Mouse (Mus musculus) layer of hippocampus, adult 9-10 months (tissue): ENCODE measurements around the gene Olfr220.

ENCODE experiments used
- DNase-seq: peaks from one replicate; pipeline ENCODE4 v3.0.0; 2022; ENCODE audit warnings: low spot score

Gene Olfr220

DNA sequence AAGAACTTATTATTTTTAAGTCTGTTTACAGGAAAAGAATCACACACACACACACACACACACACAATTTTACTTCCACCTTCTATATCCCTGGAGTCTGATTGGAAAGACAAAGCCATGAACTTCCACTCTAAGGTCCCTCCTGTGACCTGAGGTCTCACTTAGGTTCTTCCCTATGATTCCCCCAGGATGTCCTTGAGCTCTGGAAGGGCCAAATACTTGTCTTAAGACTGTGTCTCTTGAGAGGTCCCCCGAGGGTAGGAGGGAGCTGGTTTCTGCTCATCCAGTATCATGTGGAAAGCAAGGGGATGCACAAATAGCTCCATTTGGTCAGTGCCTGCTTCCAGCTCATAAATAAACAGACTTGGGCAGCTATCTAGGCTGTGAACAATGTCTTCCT, at the start of gene Olfr220:
Olfr220 (plus strand) TSS at position 301 of the 400 bp plus-strand sequence.
- no peak for DNase-seq

DNA sequence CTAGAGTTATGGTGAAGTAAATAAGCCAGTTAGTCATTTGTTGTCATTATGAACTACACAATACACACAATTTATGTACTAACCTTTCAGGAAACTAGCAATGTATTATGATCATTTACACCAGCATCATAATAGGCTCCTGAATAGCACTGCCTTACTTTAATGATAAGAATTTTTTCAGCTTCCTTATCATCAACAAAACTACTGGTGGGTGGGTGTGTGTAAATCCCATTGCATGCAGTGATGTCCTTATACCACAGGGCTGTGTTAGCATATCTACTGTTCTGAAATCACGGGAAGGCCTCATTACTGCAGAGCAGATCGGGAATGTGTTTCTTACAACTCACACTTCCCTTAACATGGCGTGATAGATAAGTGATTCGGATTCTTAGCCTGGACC, 18.9 kb upstream of the Olfr220 start:
- no peak for DNase-seq

DNA sequence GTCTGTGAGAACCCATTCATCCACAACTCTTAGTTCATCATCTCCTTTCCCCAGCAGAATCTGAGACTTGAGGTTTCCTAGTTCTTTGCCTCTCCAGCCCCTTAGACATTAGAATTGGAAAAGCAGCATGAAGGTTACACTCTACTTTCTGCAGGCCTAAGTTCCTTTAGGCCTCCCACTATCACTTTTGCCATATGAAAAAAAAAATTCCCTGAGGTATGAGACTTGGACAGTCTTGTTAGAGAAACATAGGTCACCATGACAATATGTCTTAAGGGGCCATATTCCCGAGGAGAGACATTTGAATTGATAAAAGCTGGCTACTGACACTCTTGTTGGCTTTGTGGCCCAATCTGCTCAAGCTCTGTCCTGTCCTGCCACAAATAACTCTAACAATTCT, 18.1 kb upstream of the Olfr220 start, which contains the start of gene Olfr414:
Olfr414 (plus strand) TSS at position 301 of the 400 bp plus-strand sequence.
- DNase-seq, result no peak

DNA sequence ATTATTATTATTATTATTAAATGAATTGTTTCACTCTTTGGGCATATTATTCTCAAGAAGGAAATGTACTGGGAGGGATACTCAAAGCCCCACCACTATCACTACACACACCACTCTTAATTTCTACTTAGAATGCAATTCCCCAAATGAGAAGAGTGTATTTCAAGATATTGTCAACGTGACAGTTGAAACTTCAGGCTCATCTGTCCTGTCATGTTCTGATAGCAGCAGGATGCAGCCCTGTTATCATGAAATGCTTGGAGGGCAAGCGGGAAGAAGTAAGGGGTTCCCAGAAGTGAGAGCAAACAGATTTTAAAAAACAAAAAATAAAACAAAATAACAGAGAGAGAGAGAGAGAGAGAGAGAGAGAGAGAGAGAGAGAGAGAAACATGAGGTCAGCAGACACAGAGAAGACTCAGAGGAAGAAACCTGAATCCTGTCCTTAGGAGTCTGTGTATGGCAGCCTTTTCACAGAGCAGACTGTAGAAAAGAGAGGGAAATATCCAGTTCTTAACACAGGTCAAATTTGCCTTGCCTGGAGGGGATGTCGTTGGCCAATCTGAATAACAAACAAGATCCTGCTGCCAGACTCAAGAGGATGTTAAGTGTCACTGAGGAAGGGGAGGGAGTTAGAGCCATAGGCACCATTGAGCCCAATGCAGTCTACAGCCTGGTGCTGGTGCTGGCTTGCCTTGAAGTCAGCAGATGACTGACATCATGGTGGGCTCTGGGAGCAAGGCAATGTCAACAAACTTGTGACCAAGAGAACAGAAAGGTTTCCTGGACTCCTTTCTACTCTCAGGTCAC, 15.5 kb upstream of the Olfr220 start:
- DNase-seq, result no peak

DNA sequence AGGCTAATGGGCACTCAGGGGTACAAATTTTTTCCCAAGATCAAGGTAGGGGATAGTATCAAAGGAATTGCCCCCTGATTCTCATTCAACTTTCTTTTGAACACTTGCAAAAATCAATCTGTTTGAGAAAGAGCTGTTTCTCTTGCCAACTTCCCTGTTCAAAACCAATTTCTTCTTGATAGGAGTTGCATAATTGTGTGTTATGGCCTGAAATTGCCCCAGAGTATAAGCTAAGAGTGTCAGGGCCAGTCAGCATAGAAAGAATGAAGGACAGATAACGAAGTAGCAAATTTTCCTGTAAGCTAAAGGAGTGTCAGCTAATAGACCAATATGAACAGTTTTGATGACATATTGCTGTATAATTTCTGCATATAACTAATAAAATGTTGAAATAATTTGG, 14.5 kb upstream of the Olfr220 start:
- DNase-seq, result no peak

DNA sequence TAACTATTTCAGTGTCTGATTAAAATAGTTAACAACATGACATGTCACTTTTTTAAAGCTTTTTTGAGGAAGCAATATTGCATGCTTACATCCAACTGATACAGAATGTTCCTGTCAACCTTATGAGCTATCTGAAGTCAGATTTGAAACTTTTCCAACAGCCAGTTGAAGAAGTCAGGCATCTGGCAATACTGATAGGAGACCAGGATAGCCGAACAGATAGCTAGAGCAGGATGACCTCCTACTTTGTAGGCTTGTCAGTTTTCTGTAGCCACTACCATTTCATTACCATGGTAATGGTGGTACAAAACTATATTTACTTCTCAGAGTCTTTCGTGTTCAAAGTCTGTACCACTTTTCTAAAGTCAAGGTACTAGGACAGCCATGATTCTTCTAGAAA, 13.5 kb upstream of the Olfr220 start:
- no peak for DNase-seq

DNA sequence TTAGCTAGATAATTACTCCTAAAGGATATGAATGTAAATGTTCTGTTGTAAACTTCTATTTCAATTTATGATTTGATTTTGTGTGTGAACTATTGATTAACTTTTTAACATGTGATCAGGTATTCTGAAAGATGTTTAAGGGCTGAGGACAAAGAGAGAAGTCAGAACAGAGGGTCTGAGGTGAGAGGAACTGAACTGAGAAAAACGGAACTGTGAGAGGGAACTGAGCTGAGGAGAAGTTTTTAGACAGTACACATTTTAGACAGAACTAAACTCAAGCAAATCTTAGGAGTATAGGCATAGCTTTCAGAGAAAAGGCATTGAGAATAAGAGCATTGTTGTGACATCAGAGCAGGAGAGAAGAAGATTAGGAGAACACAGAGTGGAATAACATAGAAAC, 7.8 kb upstream of the Olfr220 start:
- no peak for DNase-seq

DNA sequence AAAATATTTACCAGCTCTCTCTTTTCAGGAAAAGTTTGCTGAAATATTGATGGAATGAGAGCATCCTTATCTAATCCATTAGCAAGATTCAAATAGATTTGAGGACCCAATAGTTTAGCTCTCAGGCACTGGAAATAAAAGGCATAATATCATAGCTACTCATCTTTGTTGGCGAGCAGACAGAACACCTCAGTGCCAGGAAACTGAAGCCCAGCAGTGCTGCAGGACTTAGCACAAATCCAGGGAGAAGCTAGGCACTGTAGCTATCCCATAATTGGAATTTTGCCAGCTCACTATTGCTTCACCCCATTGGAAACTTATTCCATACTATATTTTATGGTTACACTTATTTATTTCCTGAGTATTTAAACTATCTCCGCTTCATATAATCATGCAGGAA, 13.2 kb downstream of the Olfr220 start:
- no peak for DNase-seq

DNA sequence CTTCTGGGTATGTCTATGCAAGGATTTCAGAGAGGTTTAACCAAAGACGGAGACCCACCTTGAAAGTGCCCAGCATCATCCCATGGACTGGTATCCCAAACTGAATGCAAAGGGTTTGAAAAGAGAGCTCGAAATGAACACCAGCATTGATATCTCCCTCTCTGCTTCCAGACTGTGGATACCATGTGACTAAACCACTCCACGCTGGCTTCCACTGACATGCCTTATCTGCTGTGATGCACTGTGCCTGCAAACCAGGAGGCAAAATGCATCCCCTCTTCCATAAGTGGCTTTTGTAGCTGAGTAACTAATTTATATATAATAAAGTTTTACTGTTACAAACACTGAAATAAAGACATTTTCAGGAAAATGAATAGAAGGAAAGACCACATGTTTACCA, 23.5 kb downstream of the Olfr220 start:
- DNase-seq, result no peak

DNA sequence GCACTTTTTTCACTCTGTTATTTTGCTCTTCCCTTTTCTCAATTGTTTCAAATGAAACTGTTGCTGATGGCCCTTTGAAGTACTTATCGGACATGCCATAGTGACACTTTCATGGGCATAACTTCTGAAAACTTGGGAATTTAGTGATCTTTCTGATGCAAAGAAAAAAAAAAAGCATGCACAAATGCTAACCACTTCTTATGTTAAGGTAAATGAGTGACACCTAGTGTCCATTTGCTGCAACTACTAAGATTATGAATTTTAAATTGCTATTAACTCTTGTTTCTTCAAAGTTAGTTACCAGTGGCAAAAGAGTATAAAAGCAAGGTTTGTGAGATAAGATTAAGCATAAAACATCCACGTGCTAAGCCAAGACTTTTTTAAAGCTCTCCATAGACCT, 24.4 kb downstream of the Olfr220 start:
- DNase-seq, result peak; percentile 26

DNA sequence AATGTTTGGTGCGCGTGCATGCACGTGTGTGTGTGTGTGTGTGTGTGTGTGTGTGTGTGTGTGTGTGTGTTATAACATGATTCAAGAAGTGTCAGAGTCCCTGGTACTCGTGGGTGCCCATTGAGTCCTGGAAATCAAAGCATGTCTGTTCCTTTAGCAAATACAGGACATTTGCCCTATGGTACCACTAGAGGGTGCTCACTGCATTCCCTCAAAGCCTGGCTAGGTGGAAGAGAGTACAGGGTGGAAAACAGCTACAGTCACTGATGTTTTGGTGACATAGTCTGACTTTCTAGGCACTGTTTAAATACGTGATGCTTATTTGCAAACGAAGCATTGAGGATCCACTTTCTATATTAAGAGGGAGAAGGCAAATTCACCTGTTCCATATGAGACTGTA, 27.9 kb downstream of the Olfr220 start:
- DNase-seq, result peak; percentile 58

DNA sequence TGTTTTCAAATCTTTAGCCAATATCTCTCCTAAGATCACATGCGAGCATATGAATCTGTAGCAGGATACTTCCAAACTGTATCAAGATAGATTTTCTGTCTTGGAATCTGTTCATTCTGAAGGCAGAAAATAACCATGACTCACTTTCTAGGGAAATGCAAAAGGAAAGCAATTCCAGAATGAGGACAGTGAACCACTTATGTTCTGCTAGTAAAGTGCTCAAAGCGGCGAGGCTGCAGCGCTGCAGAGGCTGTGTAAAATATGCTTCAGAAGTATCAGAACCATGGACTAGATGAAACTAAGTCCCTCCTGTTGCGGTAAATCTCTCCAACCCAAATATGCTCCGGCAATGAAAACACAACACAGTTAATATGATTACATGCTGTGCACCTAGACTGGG, 40.7 kb downstream of the Olfr220 start:
- DNase-seq, result no peak

DNA sequence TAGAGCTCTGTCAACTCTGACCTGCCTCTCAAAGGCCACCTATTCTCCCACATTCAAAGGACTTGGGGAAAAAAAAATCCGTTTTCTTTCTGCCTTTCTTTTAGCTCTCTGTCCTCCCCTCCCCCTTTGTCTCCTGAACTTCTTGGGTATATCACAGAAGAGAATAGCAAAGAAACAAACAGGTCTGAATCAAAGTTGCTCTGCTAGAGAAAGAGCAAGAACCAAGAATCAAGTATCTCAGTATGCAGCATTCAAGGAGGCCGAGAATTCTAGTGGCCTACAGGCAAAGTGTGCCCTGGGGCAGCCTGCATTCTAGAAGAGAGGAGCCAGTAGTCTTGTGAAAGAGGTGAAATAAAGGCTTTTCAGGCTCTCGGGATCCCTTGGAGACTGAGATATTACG, 58.2 kb downstream of the Olfr220 start:
- no peak for DNase-seq
